Mouse (Mus musculus): ENCODE data around the gene Asf1a.

DNA sequence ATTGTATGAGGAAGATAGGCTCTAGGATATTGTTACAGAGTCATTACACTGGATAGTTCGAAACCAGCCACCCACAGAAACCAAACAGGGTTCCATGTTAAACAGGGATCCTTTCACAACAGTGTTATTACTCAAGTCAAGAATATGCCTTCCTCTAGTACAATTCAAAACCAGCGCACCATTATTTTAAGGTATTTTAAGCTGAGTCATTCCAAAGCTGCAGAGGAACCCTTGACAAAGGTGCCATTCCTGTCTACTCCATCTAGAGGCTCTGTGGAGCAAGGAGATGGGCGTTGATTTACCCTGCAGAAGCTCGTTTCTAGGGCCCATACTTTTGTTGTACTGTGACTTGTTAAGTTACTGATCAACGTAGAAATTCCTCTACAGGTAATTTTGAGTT is 2.3 kb downstream of the Asf1a start:
- TF ChIP-seq CTCF (IDR thresholded peaks at IDR 0.05; ENCODE audit: insufficient read depth, low read depth, low read length) (no peak), POLR2A (IDR thresholded peaks at IDR 0.05; ENCODE audit: insufficient read depth, low read depth, low read length) (no peak)
